Mouse (Mus musculus) MEL (cell line): ENCODE results near the gene Hspbp1. TPM values are rescaled to one million over a fixed set of nuclear protein-coding genes. Genes with fewer than 3 reads are reported as not detected.

ENCODE experiments used
- polyA plus RNA-seq, 2 experiments: library from polyadenylated mRNA; stranded (reverse) in 1 of 2; unstranded in 1 of 2; fragments of >175 nt in 1 of 2; fragments of >200 nt in 1 of 2; gene quantifications; 2 replicates each; pipeline versions ENCODE4 v1.2.1 to v1.2.4; 2012; ENCODE audit warnings: low replicate concordance in 2 of 2, low read depth in 1 of 2; ENCODE audit not compliant: insufficient read length in 2 of 2, insufficient read depth in 1 of 2, missing spikeins in 1 of 2
- total RNA-seq: library from RNA; depleted of rRNA; stranded (reverse); fragments of 300-350 nt; gene quantifications from 2 replicates; pipeline ENCODE4 v1.2.3, GENCODE M21; 2012; rRNA removed

The Hspbp1 gene
- total and polyA plus RNA-seq, 3 experiments, result 101 to 111 TPM; not detected in 1

Other genes starting within 250 kb of the Hspbp1 start
- gene Rdh13, start 239.4 kb downstream of the Hspbp1 start, total RNA-seq, result 33.1 and 46.4 TPM in 2 replicates
- 10 to 100 TPM in 1 of 2 experiments, not detected in 1; 24.0 TPM for gene Rdh13, start 239.4 kb downstream of the Hspbp1 start, polyA plus RNA-seq
- gene Eps8l1, start 224.4 kb downstream of the Hspbp1 start, total RNA-seq, result 0.19 TPM in 1 of 2 replicates, not detected in the other
- under 1 TPM in 1 of 2 experiments, not detected in 1; 0.01 TPM for gene Eps8l1, start 224.4 kb downstream of the Hspbp1 start, polyA plus RNA-seq
- 51.4 and 64.2 TPM in 2 replicates for gene Ppp1r12c, start 183.4 kb downstream of the Hspbp1 start, total RNA-seq
- 100 to 1,000 TPM in 1 of 2 experiments, not detected in 1; 153 TPM for gene Ppp1r12c, start 183.4 kb downstream of the Hspbp1 start, polyA plus RNA-seq
- gene Tnnt1, start 168.7 kb downstream of the Hspbp1 start, total RNA-seq, result 5.0 and 5.4 TPM in 2 replicates
- gene Tnnt1, start 168.7 kb downstream of the Hspbp1 start, polyA plus RNA-seq, result 10 to 100 TPM in 1 of 2 experiments, not detected in 1; 16.4 TPM
- 281 and 353 TPM in 2 replicates for gene Tnni3, start 160.8 kb downstream of the Hspbp1 start, total RNA-seq
- 100 to 1,000 TPM in 1 of 2 experiments, not detected in 1; 328 TPM for gene Tnni3, start 160.8 kb downstream of the Hspbp1 start, polyA plus RNA-seq
- gene Dnaaf3, start 152.6 kb downstream of the Hspbp1 start, total RNA-seq, result 0.69 and 0.73 TPM in 2 replicates
- 1 to 10 TPM in 1 of 2 experiments, not detected in 1; 2.9 TPM for gene Dnaaf3, start 152.6 kb downstream of the Hspbp1 start, polyA plus RNA-seq
- not detected in 2 replicates for gene Syt5, start 137.5 kb downstream of the Hspbp1 start, total RNA-seq
- gene Syt5, start 137.5 kb downstream of the Hspbp1 start, polyA plus RNA-seq, result not detected
- gene Ptprh, start 81.0 kb downstream of the Hspbp1 start, total RNA-seq, result not detected in 2 replicates
- gene Ptprh, start 81.0 kb downstream of the Hspbp1 start, polyA plus RNA-seq, result not detected
- 9.4 and 10.2 TPM in 2 replicates for gene Tmem86b, start 53.6 kb downstream of the Hspbp1 start, total RNA-seq
- gene Tmem86b, start 53.6 kb downstream of the Hspbp1 start, polyA plus RNA-seq, result 10 to 100 TPM in 1 of 2 experiments, not detected in 1; 31.6 TPM
- 89.5 and 93.1 TPM in 2 replicates for gene Ppp6r1, start 26.0 kb downstream of the Hspbp1 start, total RNA-seq
- 100 to 1,000 TPM in 1 of 2 experiments, not detected in 1; 167 TPM for gene Ppp6r1, start 26.0 kb downstream of the Hspbp1 start, polyA plus RNA-seq
- gene Brsk1, start 5.5 kb upstream of the Hspbp1 start, total RNA-seq, result not detected in 2 replicates
- under 1 TPM in 1 of 2 experiments, not detected in 1; 0.06 TPM for gene Brsk1, start 5.5 kb upstream of the Hspbp1 start, polyA plus RNA-seq
- gene Tmem150b, start 40.2 kb upstream of the Hspbp1 start, total RNA-seq, result 0.31 and 0.39 TPM in 2 replicates
- 1 to 10 TPM in 1 of 2 experiments, not detected in 1; 1.4 TPM for gene Tmem150b, start 40.2 kb upstream of the Hspbp1 start, polyA plus RNA-seq
- gene Kmt5c, start 55.0 kb upstream of the Hspbp1 start, total RNA-seq, result 21.0 and 21.8 TPM in 2 replicates
- 10 to 100 TPM in 1 of 2 experiments, not detected in 1; 60.2 TPM for gene Kmt5c, start 55.0 kb upstream of the Hspbp1 start, polyA plus RNA-seq
- gene Cox6b2, start 68.0 kb upstream of the Hspbp1 start, total RNA-seq, result 4.6 and 8.7 TPM in 2 replicates
- gene Cox6b2, start 68.0 kb upstream of the Hspbp1 start, polyA plus RNA-seq, result 10 to 100 TPM in 1 of 2 experiments, not detected in 1; 36.3 TPM
- not detected in 2 replicates for gene Fam71e2, start 86.2 kb upstream of the Hspbp1 start, total RNA-seq
- not detected for gene Fam71e2, start 86.2 kb upstream of the Hspbp1 start, polyA plus RNA-seq
- gene Il11, start 97.8 kb upstream of the Hspbp1 start, total RNA-seq, result 0.12 TPM in 1 of 2 replicates, not detected in the other
- gene Il11, start 97.8 kb upstream of the Hspbp1 start, polyA plus RNA-seq, result under 1 TPM in 1 of 2 experiments, not detected in 1; 0.07 TPM
- gene Tmem190, start 97.9 kb upstream of the Hspbp1 start, total RNA-seq, result not detected in 2 replicates
- 1 to 10 TPM in 1 of 2 experiments, not detected in 1; 1.6 TPM for gene Tmem190, start 97.9 kb upstream of the Hspbp1 start, polyA plus RNA-seq
- gene Tmem238, start 104.6 kb upstream of the Hspbp1 start, total RNA-seq, result 20.9 and 23.8 TPM in 2 replicates
- gene Tmem238, start 104.6 kb upstream of the Hspbp1 start, polyA plus RNA-seq, result 10 to 100 TPM in 1 of 2 experiments, not detected in 1; 31.3 TPM
- 2,026 and 2,264 TPM in 2 replicates for gene Rpl28, start 107.8 kb upstream of the Hspbp1 start, total RNA-seq
- 1,000 to 10,000 TPM in 1 of 2 experiments, 100 to 1,000 TPM in 1; 1,000 to 9,991 TPM for gene Rpl28, start 107.8 kb upstream of the Hspbp1 start, polyA plus RNA-seq
- 341 and 346 TPM in 2 replicates for gene Ube2s, start 127.5 kb upstream of the Hspbp1 start, total RNA-seq
- 100 to 1,000 TPM in 1 of 2 experiments, not detected in 1; 740 TPM for gene Ube2s, start 127.5 kb upstream of the Hspbp1 start, polyA plus RNA-seq
- gene Shisa7, start 159.6 kb upstream of the Hspbp1 start, total RNA-seq, result not detected in 2 replicates
- gene Shisa7, start 159.6 kb upstream of the Hspbp1 start, polyA plus RNA-seq, result under 1 TPM in 1 of 2 experiments, not detected in 1; 0.07 TPM
- 2.6 and 2.8 TPM in 2 replicates for gene Isoc2b, start 185.2 kb upstream of the Hspbp1 start, total RNA-seq
- 1 to 10 TPM in 1 of 2 experiments, not detected in 1; 3.0 TPM for gene Isoc2b, start 185.2 kb upstream of the Hspbp1 start, polyA plus RNA-seq
- gene Isoc2a, start 192.1 kb upstream of the Hspbp1 start, total RNA-seq, result 11.1 and 12.4 TPM in 2 replicates
- 10 to 100 TPM in 1 of 2 experiments, not detected in 1; 20.6 TPM for gene Isoc2a, start 192.1 kb upstream of the Hspbp1 start, polyA plus RNA-seq
- 0.15 TPM in 1 of 2 replicates, not detected in the other for gene Gm36210, start 221.4 kb upstream of the Hspbp1 start, total RNA-seq
- under 1 TPM in 1 of 2 experiments, not detected in 1; 0.97 TPM for gene Gm36210, start 221.4 kb upstream of the Hspbp1 start, polyA plus RNA-seq
- gene Zfp628, start 230.1 kb upstream of the Hspbp1 start, total RNA-seq, result 2.5 and 3.3 TPM in 2 replicates
- gene Zfp628, start 230.1 kb upstream of the Hspbp1 start, polyA plus RNA-seq, result 10 to 100 TPM in 1 of 2 experiments, not detected in 1; 17.6 TPM
- gene Nat14, start 237.0 kb upstream of the Hspbp1 start, total RNA-seq, result 0.81 and 0.85 TPM in 2 replicates
- gene Nat14, start 237.0 kb upstream of the Hspbp1 start, polyA plus RNA-seq, result 1 to 10 TPM in 1 of 2 experiments, not detected in 1; 1.9 TPM
- 0.04 TPM in 1 of 2 replicates, not detected in the other for gene Ssc5d, start 240.7 kb upstream of the Hspbp1 start, total RNA-seq
- under 1 TPM in 1 of 2 experiments, not detected in 1; 0.17 TPM for gene Ssc5d, start 240.7 kb upstream of the Hspbp1 start, polyA plus RNA-seq